Mouse (Mus musculus): ENCODE data around the gene Prrc2b.

GRCm38 (mm10) chr2:32240591-32240990 lies 89.7 kb downstream of the Prrc2b start:
- TF ChIP-seq POLR2A (IDR thresholded peaks at IDR 0.05; ENCODE audit: low read depth, low read length), result no peak
- no peak for TF ChIP-seq CTCF (conservative IDR thresholded peaks at IDR 0.05; ENCODE audit: insufficient read depth, insufficient read length, low read depth, low read length)

All from kidney, adult 2 months (tissue).